Comparison of ENCODE assay signal across 17 mouse cellular contexts in the genomic region with DNA sequence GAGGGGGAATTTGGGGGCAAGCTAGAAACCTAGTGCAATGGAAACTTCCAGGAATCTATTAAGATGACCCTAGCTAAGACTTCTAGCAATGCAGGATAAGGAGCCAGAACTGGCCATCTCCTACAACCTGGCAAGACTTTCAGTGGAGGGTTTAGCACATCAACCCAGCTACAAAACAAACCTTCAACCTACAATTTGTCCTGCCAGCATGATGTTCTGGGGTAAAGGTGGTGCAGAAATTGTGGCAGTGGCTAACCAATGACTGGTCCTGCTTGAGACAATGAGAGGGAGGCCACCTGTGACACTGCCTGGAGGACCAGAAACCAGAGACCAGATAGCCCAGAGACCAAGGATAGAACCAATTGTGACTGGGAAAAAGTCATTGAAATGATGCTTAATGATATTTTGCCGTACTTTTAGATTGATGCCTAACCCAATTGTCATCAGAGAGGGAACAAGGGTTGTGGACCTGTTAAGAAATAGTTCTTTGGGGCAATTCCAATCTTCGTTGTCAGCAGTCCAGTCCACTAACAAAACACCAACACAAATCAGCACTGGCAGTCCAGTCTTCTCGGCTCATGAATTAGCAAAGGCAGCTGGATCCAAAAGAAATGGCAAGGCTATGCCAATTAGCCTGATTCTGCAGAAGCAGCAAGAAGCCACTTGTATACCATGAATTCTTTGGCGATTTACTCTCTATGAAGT.
"Had no signal": no experiment of that assay in that cellular context is flagged by ENCODE, and none has a peak within 500 bp of the region (broad histone marks: within the 10 kb centered on the region; RNA-seq: fewer than 3 reads in every experiment).

No protein-coding gene starts in this region.

- H3K4me2 ChIP-seq: neural tube, embryonic 12.5 days; neural tube, embryonic 13.5 days; neural tube, embryonic 15.5 days; stomach, embryonic 15.5 days had no signal

- H3K36me3 ChIP-seq: neural tube, embryonic 12.5 days; neural tube, embryonic 13.5 days; neural tube, embryonic 15.5 days; stomach, embryonic 15.5 days had no signal

- H3K4me1 ChIP-seq: neural tube, embryonic 12.5 days; neural tube, embryonic 13.5 days; stomach, embryonic 15.5 days had no signal

- H3K27ac ChIP-seq: neural tube, embryonic 12.5 days; neural tube, embryonic 13.5 days; neural tube, embryonic 15.5 days; stomach, embryonic 15.5 days; stomach, postnatal 0 days had no signal

- H3K9ac ChIP-seq: neural tube, embryonic 12.5 days; neural tube, embryonic 13.5 days; neural tube, embryonic 15.5 days; stomach, embryonic 15.5 days had no signal

- H3K9me3 ChIP-seq: neural tube, embryonic 12.5 days; neural tube, embryonic 13.5 days; neural tube, embryonic 15.5 days; stomach, embryonic 15.5 days had no signal

- DNase-seq: retina, postnatal 1 day; right cerebral cortex, adult 18-20 months; right cerebral cortex, postnatal 14 days; right cerebral cortex, postnatal 25 days; right cerebral cortex, postnatal 4 days; spleen, adult 18-20 months; thymus, adult 18-20 months; thymus, adult 2 months; thymus, postnatal 14 days; thymus, postnatal 25 days; thymus, postnatal 36 days; thymus, postnatal 4 days had no signal

- H3K4me3 ChIP-seq: neural tube, embryonic 12.5 days; neural tube, embryonic 13.5 days; neural tube, embryonic 15.5 days; stomach, embryonic 15.5 days had no signal
